ENCODE assay signal across 15 mouse cellular contexts in genomic region chr3:144421404-144422180, GRCm38 (mm10).
DNase-seq lines count a peak whose midpoint lies in the region; ATAC-seq and TF ChIP-seq lines count a peak whose summit lies in the region.
"Had no signal": no experiment of that assay in that cellular context is flagged by ENCODE, and none has a peak within 500 bp of the region (broad histone marks: within the 10 kb centered on the region; RNA-seq: fewer than 3 reads in every experiment).

No protein-coding gene starts in this region.

- no peak overlapping the region for H3K27ac ChIP-seq in hindbrain, embryonic 11.5 days (ENCODE audit: low read depth, low read length)
- H3K27ac ChIP-seq in hindbrain, embryonic 10.5 days, result no peak overlapping the region
- no peak overlapping the region for H3K27ac ChIP-seq in forebrain, embryonic 14.5 days (ENCODE audit: low read depth, low read length)
- H3K27ac ChIP-seq in hindbrain, postnatal 0 days, result no peak overlapping the region
- no peak overlapping the region for H3K27ac ChIP-seq in liver, postnatal 0 days (ENCODE audit: low read depth)

- 49% methylated on average over 7 of the region's 7 CpGs for WGBS in hindbrain, embryonic 11.5 days
- 54% methylated on average over 7 of the region's 7 CpGs for WGBS in hindbrain, embryonic 10.5 days
- WGBS in forebrain, embryonic 14.5 days, result 36% methylated on average over 7 of the region's 7 CpGs
- WGBS in hindbrain, postnatal 0 days, result 44% methylated on average over 7 of the region's 7 CpGs
- WGBS in liver, postnatal 0 days (ENCODE audit: insufficient replicate concordance), result 60% methylated on average over 7 of the region's 7 CpGs

- DNase-seq in hindbrain, embryonic 11.5 days (ENCODE audit: low spot score), result no peak
- no peak for DNase-seq in hindbrain, embryonic 10.5 days (ENCODE audit: low spot score)
- peak; percentile 74 for DNase-seq in ES-CJ7 (ENCODE audit: low read depth, low spot score)
- peak; percentile 49 for DNase-seq in forebrain, embryonic 14.5 days (ENCODE audit: low spot score)
- peak; percentile 17 for DNase-seq in hindbrain, postnatal 0 days (ENCODE audit: low spot score)
- DNase-seq in adrenal gland, adult 2 months, result no peak
- no peak for DNase-seq in retina, postnatal 1 day
- DNase-seq in liver, postnatal 0 days, result no peak
- DNase-seq: gastrocnemius, postnatal 36 days; kidney, adult 18-20 months; kidney, postnatal 10 days; lung, adult 2 months; lung, postnatal 4 days had no signal

- ATAC-seq in hindbrain, embryonic 11.5 days (ENCODE audit: low FRiP score), result 0 out of 2 replicates have a peak, but pooled peaks have one; percentile 26
- peak; percentile 28; the same call in 1 of the 2 replicates for ATAC-seq in forebrain, embryonic 14.5 days
- 0 out of 2 replicates have a peak, but pooled peaks have one; percentile 14 for ATAC-seq in hindbrain, postnatal 0 days
- ATAC-seq in liver, postnatal 0 days, result no peak
- ATAC-seq: Patski had no signal

- TF ChIP-seq EP300 in liver, postnatal 0 days (IDR thresholded peaks at IDR 0.05; ENCODE audit: low read depth), result no peak

- no peaks in the 10 kb centered on the region; the same call in 1 of the 2 replicates for H3K4me1 ChIP-seq in hindbrain, embryonic 11.5 days (replicated peaks; ENCODE audit: control insufficient read depth, insufficient read depth, low read length)
- H3K4me1 ChIP-seq in hindbrain, embryonic 10.5 days (replicated peaks), result peaks cover 16% of the 10 kb centered on the region
- H3K4me1 ChIP-seq in forebrain, embryonic 14.5 days (ENCODE audit: control insufficient read depth, insufficient read depth, low read length), result peaks cover 10% of the 10 kb centered on the region; the same call in 1 of the 2 replicates
- peaks cover 6% of the 10 kb centered on the region; the same call in 1 of the 2 replicates for H3K4me1 ChIP-seq in hindbrain, postnatal 0 days (ENCODE audit: insufficient read depth, low read length)
- no peaks in the 10 kb centered on the region for H3K4me1 ChIP-seq in liver, postnatal 0 days (ENCODE audit: insufficient read depth)

- no peak overlapping the region for H3K4me3 ChIP-seq in hindbrain, embryonic 11.5 days (ENCODE audit: low read depth, low read length)
- H3K4me3 ChIP-seq in hindbrain, embryonic 10.5 days, result no peak overlapping the region
- H3K4me3 ChIP-seq in forebrain, embryonic 14.5 days (ENCODE audit: low read depth, low read length), result no peak overlapping the region
- no peak overlapping the region for H3K4me3 ChIP-seq in hindbrain, postnatal 0 days (ENCODE audit: low read length)
- H3K4me3 ChIP-seq in liver, postnatal 0 days (ENCODE audit: low read depth, low read length), result no peak overlapping the region
- H3K4me3 ChIP-seq: erythroblast, embryonic 14.5 days had no signal

- no peak overlapping the region for H3K9ac ChIP-seq in hindbrain, embryonic 11.5 days (ENCODE audit: low read depth, low read length)
- H3K9ac ChIP-seq in forebrain, embryonic 14.5 days (ENCODE audit: low read length), result no peak overlapping the region
- no peak overlapping the region for H3K9ac ChIP-seq in hindbrain, postnatal 0 days (replicated peaks; ENCODE audit: low read length)
- H3K9ac ChIP-seq in liver, postnatal 0 days (replicated peaks), result no peak overlapping the region

- H3K27me3 ChIP-seq in hindbrain, embryonic 11.5 days (ENCODE audit: control insufficient read depth, insufficient read depth, low read length), result no peaks in the 10 kb centered on the region
- no peaks in the 10 kb centered on the region for H3K27me3 ChIP-seq in hindbrain, embryonic 10.5 days (ENCODE audit: insufficient read depth, poor library complexity, severe bottlenecking)
- H3K27me3 ChIP-seq in forebrain, embryonic 14.5 days (replicated peaks; ENCODE audit: control insufficient read depth, insufficient read depth, low read length), result no peaks in the 10 kb centered on the region
- no peaks in the 10 kb centered on the region for H3K27me3 ChIP-seq in hindbrain, postnatal 0 days (ENCODE audit: insufficient read depth, low read length)
- no peaks in the 10 kb centered on the region for H3K27me3 ChIP-seq in liver, postnatal 0 days (ENCODE audit: insufficient read depth, low read length)
- H3K27me3 ChIP-seq: Patski had no signal

- no peaks in the 10 kb centered on the region for H3K9me3 ChIP-seq in hindbrain, embryonic 11.5 days (ENCODE audit: control insufficient read depth, low read length)
- 0 out of 2 replicates have a peak, but pooled peaks cover 2% of the 10 kb centered on the region for H3K9me3 ChIP-seq in hindbrain, embryonic 10.5 days
- H3K9me3 ChIP-seq in forebrain, embryonic 14.5 days (replicated peaks; ENCODE audit: control insufficient read depth, low read length), result no peaks in the 10 kb centered on the region
- no peaks in the 10 kb centered on the region for H3K9me3 ChIP-seq in hindbrain, postnatal 0 days (ENCODE audit: low read length)
- H3K9me3 ChIP-seq in liver, postnatal 0 days (ENCODE audit: low read length), result no peaks in the 10 kb centered on the region

- H3K4me2 ChIP-seq in hindbrain, embryonic 11.5 days (replicated peaks; ENCODE audit: low read depth, low read length), result no peak overlapping the region
- H3K4me2 ChIP-seq in forebrain, embryonic 14.5 days (ENCODE audit: low read length), result no peak overlapping the region
- no peak overlapping the region for H3K4me2 ChIP-seq in hindbrain, postnatal 0 days (ENCODE audit: low read depth, low read length)
- H3K4me2 ChIP-seq in liver, postnatal 0 days (ENCODE audit: low read depth, low read length), result no peak overlapping the region

- TF ChIP-seq CTCF in hindbrain, postnatal 0 days (IDR thresholded peaks at IDR 0.05; ENCODE audit: low read depth), result no peak
- TF ChIP-seq CTCF in liver, postnatal 0 days (IDR thresholded peaks at IDR 0.05; ENCODE audit: low read depth), result no peak

- H3K36me3 ChIP-seq in hindbrain, embryonic 11.5 days (ENCODE audit: control insufficient read depth, insufficient read depth, low read length), result no peaks in the 10 kb centered on the region
- no peaks in the 10 kb centered on the region for H3K36me3 ChIP-seq in hindbrain, embryonic 10.5 days
- peaks cover 2% of the 10 kb centered on the region; the same call in 1 of the 2 replicates for H3K36me3 ChIP-seq in forebrain, embryonic 14.5 days (ENCODE audit: control insufficient read depth, insufficient read depth, low read length)
- H3K36me3 ChIP-seq in hindbrain, postnatal 0 days (ENCODE audit: insufficient read depth, low read length), result no peaks in the 10 kb centered on the region
- H3K36me3 ChIP-seq in liver, postnatal 0 days (replicated peaks; ENCODE audit: insufficient read depth, low read length), result no peaks in the 10 kb centered on the region

Comparison
In these comparisons a context has a peak if more than half of its experiments do, and no peak if none do; other contexts are left out.
1. DNase-seq: peak in ES-CJ7 (single experiment), forebrain, embryonic 14.5 days (single experiment) and hindbrain, postnatal 0 days (single experiment); none in hindbrain, embryonic 11.5 days (single experiment), hindbrain, embryonic 10.5 days (single experiment), adrenal gland, adult 2 months (single experiment), retina, postnatal 1 day (single experiment) and liver, postnatal 0 days (single experiment).